Mouse (Mus musculus) embryonic stem cell, embryonic (primary cell): ENCODE data around the gene Wdr89.

Experiments
- CTCF ChIA-PET, 4 experiments: fragments of 300-600 bp in 2 of 4; fragments of 350-600 bp in 2 of 4; sonication (Branson Sonifier 250); formaldehyde crosslinking; loops; one replicate each; lab custom pipeline; 2022; ENCODE audit warnings: inconsistent platforms in 2 of 4; lab: Charles Lee
- POLR2A ChIA-PET, 4 experiments: fragments of 300-600 bp in 2 of 4; fragments of 350-600 bp in 2 of 4; sonication (Branson Sonifier 250); formaldehyde crosslinking; loops; one replicate each; lab custom pipeline; 2022; ENCODE audit warnings: antibody characterized with exemption in 4 of 4, inconsistent platforms in 1 of 4; lab: Charles Lee

The Wdr89 gene

GRCm38 (mm10) chr12:75598988-75599387 is 70.3 kb downstream of the Wdr89 start:
- ChIA-PET CTCF (interaction anchor here in 1 of 4 experiments (0.7 kb wide), 1 partner anchor 27 kb away, joined by 3 read pairs; no protein-coding TSS in a partner anchor), POLR2A (interaction anchor here in 3 of 4 experiments (0.5 to 2.2 kb wide), 16 partner anchors 8 to 790 kb away, joined by 3 to 12 read pairs (median 4); partner anchors contain the start of gene Wdr89 (in 2 of the 3))

- POLR2A ChIA-PET: interaction anchor here in 1 of 4 experiments (1.5 to 2.2 kb wide), 4 partner anchors 10 to 72 kb away, joined by 4 to 11 read pairs (median 9); partner anchors contain the start of gene Wdr89
- CTCF ChIA-PET: no interaction called here
These were observed 71.6 kb downstream of the Wdr89 start for GRCm38 (mm10) chr12:75597707-75598106.

- ChIA-PET POLR2A (interaction anchor here (0.5 to 2.9 kb wide), 83 partner anchors 8 to 1882 kb away, joined by 3 to 26 read pairs (median 4); partner anchors contain the start of genes Wdr89 (in 3 of the 4), Hspa2 (in 1 of the 4), Max (in 1 of the 4) and Sgpp1 (in 1 of the 4)), CTCF (interaction anchor here in 3 of 4 experiments (0.5 to 2.2 kb wide), 8 partner anchors 9 to 767 kb away, joined by 3 to 8 read pairs (median 4); partner anchors contain the start of gene Wdr89 (in 1 of the 3))
These were observed 73.0 kb downstream of the Wdr89 start, which contains the start of gene Ppp2r5e for GRCm38 (mm10) chr12:75596154-75597002. Gene Ppp2r5e, minus strand, starts transcription at chr12:75596245.

GRCm38 (mm10) chr12:75595291-75596153 is 73.8 kb downstream of the Wdr89 start:
- CTCF ChIA-PET: interaction anchor here in 3 of 4 experiments (0.5 to 2.2 kb wide), 8 partner anchors 8 to 768 kb away, joined by 3 to 8 read pairs (median 4); partner anchors contain the start of gene Wdr89 (in 1 of the 3)
- POLR2A ChIA-PET: interaction anchor here (0.5 to 2.9 kb wide), 75 partner anchors 8 to 1882 kb away, joined by 3 to 26 read pairs (median 4); partner anchors contain the start of genes Wdr89 (in 3 of the 4), Hspa2 (in 1 of the 4), Max (in 1 of the 4) and Sgpp1 (in 1 of the 4)

- ChIA-PET POLR2A (interaction anchor here in 2 of 4 experiments (0.9 to 2.9 kb wide), 13 partner anchors 8 to 136 kb away, joined by 3 to 26 read pairs (median 4); partner anchors contain the start of gene Wdr89 (in 2 of the 2)), CTCF (interaction anchor here in 1 of 4 experiments (2.2 kb wide), 1 partner anchor 22 kb away, joined by 8 read pairs; no protein-coding TSS in a partner anchor)
These were observed 74.9 kb downstream of the Wdr89 start for GRCm38 (mm10) chr12:75594404-75594803.

GRCm38 (mm10) chr12:75593817-75594216 is 75.5 kb downstream of the Wdr89 start:
- CTCF ChIA-PET: no interaction called here
- POLR2A ChIA-PET: interaction anchor here in 2 of 4 experiments (0.7 to 2.9 kb wide), 9 partner anchors 7 to 1136 kb away, joined by 3 to 8 read pairs (median 3); partner anchors contain the start of gene Wdr89 (in 2 of the 2)

- ChIA-PET POLR2A (interaction anchor here in 3 of 4 experiments (0.6 to 5.0 kb wide), 9 partner anchors 8 to 489 kb away, joined by 3 to 26 read pairs (median 4); partner anchors contain the start of gene Ppp2r5e (in 2 of the 3)), CTCF (interaction anchor here (0.6 to 2.0 kb wide), 12 partner anchors 9 to 174 kb away, joined by 3 to 10 read pairs (median 3); partner anchors contain the start of gene Ppp2r5e (in 1 of the 4))
These were observed 81.8 kb downstream of the Wdr89 start for GRCm38 (mm10) chr12:75587501-75587900.

- ChIA-PET CTCF (interaction anchor here in 1 of 4 experiments (0.7 kb wide), 1 partner anchor 121 kb away, joined by 5 read pairs; no protein-coding TSS in a partner anchor), POLR2A (interaction anchor here in 3 of 4 experiments (0.7 to 5.0 kb wide), 4 partner anchors 12 to 48 kb away, joined by 5 to 26 read pairs (median 7); partner anchors contain the start of gene Ppp2r5e (in 2 of the 3))
These were observed 85.6 kb downstream of the Wdr89 start for GRCm38 (mm10) chr12:75583776-75584175.
